Mouse (Mus musculus): ENCODE data around the gene Slc25a21. TPM values are rescaled to one million over a fixed set of nuclear protein-coding genes. Genes with fewer than 3 reads are reported as not detected.

Gene Slc25a21
- polyA plus RNA-seq, 1 experiment: 0.62 TPM

- H3K27me3 ChIP-seq (ENCODE audit: control insufficient read depth, insufficient read depth, low read length): no peaks in the 10 kb centered on the region; the same call in 1 of the 2 replicates
- no peak overlapping the region for H3K4me3 ChIP-seq (replicated peaks; ENCODE audit: insufficient read depth, low read depth, low read length)
- DNase-seq: no peak
- no peak overlapping the region for H3K27ac ChIP-seq (ENCODE audit: insufficient read depth, low read length)
- TF ChIP-seq CTCF (IDR thresholded peaks at IDR 0.05; ENCODE audit: borderline replicate concordance, insufficient read depth, low read depth, low read length): no peak
- H3K4me1 ChIP-seq (ENCODE audit: control insufficient read depth, insufficient read depth, low read length): no peaks in the 10 kb centered on the region
- WGBS: 37% methylated on average over 11 of the region's 11 CpGs
These were observed 188.3 kb downstream of the Slc25a21 start for GRCm38 (mm10) chr12:57009010-57009409.

GRCm38 (mm10) chr12:56986049-56986448 lies 211.2 kb downstream of the Slc25a21 start:
- 7% methylated on average over 5 of the region's 5 CpGs for WGBS
- peak; percentile 18 to 22 for DNase-seq
- Histone ChIP-seq H3K4me1 (ENCODE audit: control insufficient read depth, insufficient read depth, low read length) (no peaks in the 10 kb centered on the region), H3K27me3 (ENCODE audit: control insufficient read depth, insufficient read depth, low read length) (no peaks in the 10 kb centered on the region), H3K4me3 (replicated peaks; ENCODE audit: insufficient read depth, low read depth, low read length) (no peak overlapping the region), H3K27ac (ENCODE audit: insufficient read depth, low read length) (no peak overlapping the region)
- TF ChIP-seq CTCF (IDR thresholded peaks at IDR 0.05; ENCODE audit: borderline replicate concordance, insufficient read depth, low read depth, low read length): peak; percentile 78; the same call in 1 of the 2 replicates
- no peak for TF ChIP-seq POLR2A (IDR thresholded peaks at IDR 0.05; ENCODE audit: borderline replicate concordance, insufficient read depth, low read length)

- TF ChIP-seq CTCF (IDR thresholded peaks at IDR 0.05; ENCODE audit: borderline replicate concordance, insufficient read depth, low read depth, low read length) (no peak), POLR2A (IDR thresholded peaks at IDR 0.05; ENCODE audit: borderline replicate concordance, insufficient read depth, low read length) (no peak)
- H3K27ac ChIP-seq (ENCODE audit: insufficient read depth, low read length): no peak overlapping the region
- H3K4me3 ChIP-seq (replicated peaks; ENCODE audit: insufficient read depth, low read depth, low read length): no peak overlapping the region
- no peaks in the 10 kb centered on the region for H3K4me1 ChIP-seq (ENCODE audit: control insufficient read depth, insufficient read depth, low read length)
- WGBS: 70% methylated on average over 13 of the region's 18 CpGs
- H3K27me3 ChIP-seq (ENCODE audit: control insufficient read depth, insufficient read depth, low read length): no peaks in the 10 kb centered on the region
- no peak for DNase-seq
These were observed 215.1 kb downstream of the Slc25a21 start for GRCm38 (mm10) chr12:56982066-56982626.

- TF ChIP-seq CTCF (IDR thresholded peaks at IDR 0.05; ENCODE audit: borderline replicate concordance, insufficient read depth, low read depth, low read length) (no peak), POLR2A (IDR thresholded peaks at IDR 0.05; ENCODE audit: borderline replicate concordance, insufficient read depth, low read length) (no peak)
- 89% methylated on average over 6 of the region's 6 CpGs for WGBS
- H3K4me1 ChIP-seq (ENCODE audit: control insufficient read depth, insufficient read depth, low read length): no peaks in the 10 kb centered on the region
- DNase-seq: no peak
- no peak overlapping the region for H3K4me3 ChIP-seq (replicated peaks; ENCODE audit: insufficient read depth, low read depth, low read length)
- no peaks in the 10 kb centered on the region for H3K27me3 ChIP-seq (ENCODE audit: control insufficient read depth, insufficient read depth, low read length)
- no peak overlapping the region for H3K27ac ChIP-seq (ENCODE audit: insufficient read depth, low read length)
These were observed 222.0 kb downstream of the Slc25a21 start for GRCm38 (mm10) chr12:56975256-56975655.

- no peak for DNase-seq
- WGBS: 71% methylated on average over 4 of the region's 4 CpGs
- no peak overlapping the region for H3K4me3 ChIP-seq (replicated peaks; ENCODE audit: insufficient read depth, low read depth, low read length)
- no peak overlapping the region for H3K27ac ChIP-seq (ENCODE audit: insufficient read depth, low read length)
- H3K27me3 ChIP-seq (ENCODE audit: control insufficient read depth, insufficient read depth, low read length): no peaks in the 10 kb centered on the region; the same call in 1 of the 2 replicates
- TF ChIP-seq CTCF (IDR thresholded peaks at IDR 0.05; ENCODE audit: borderline replicate concordance, insufficient read depth, low read depth, low read length) (no peak), POLR2A (IDR thresholded peaks at IDR 0.05; ENCODE audit: borderline replicate concordance, insufficient read depth, low read length) (no peak)
- H3K4me1 ChIP-seq (ENCODE audit: control insufficient read depth, insufficient read depth, low read length): no peaks in the 10 kb centered on the region
These were observed 234.0 kb downstream of the Slc25a21 start for GRCm38 (mm10) chr12:56963236-56963635.

- Histone ChIP-seq H3K27me3 (ENCODE audit: control insufficient read depth, insufficient read depth, low read length) (no peaks in the 10 kb centered on the region; the same call in 1 of the 2 replicates), H3K27ac (ENCODE audit: insufficient read depth, low read length) (no peak overlapping the region), H3K4me1 (ENCODE audit: control insufficient read depth, insufficient read depth, low read length) (no peaks in the 10 kb centered on the region), H3K4me3 (replicated peaks; ENCODE audit: insufficient read depth, low read depth, low read length) (no peak overlapping the region)
- 26% methylated on average over 9 of the region's 9 CpGs for WGBS
- DNase-seq: no peak
- no peak for TF ChIP-seq CTCF (IDR thresholded peaks at IDR 0.05; ENCODE audit: borderline replicate concordance, insufficient read depth, low read depth, low read length)
- no peak for TF ChIP-seq POLR2A (IDR thresholded peaks at IDR 0.05; ENCODE audit: borderline replicate concordance, insufficient read depth, low read length)
These were observed 237.8 kb downstream of the Slc25a21 start for GRCm38 (mm10) chr12:56959230-56960051.

GRCm38 (mm10) chr12:56958244-56958643 lies 239.0 kb downstream of the Slc25a21 start:
- no peak for DNase-seq
- 32% methylated on average over 11 of the region's 11 CpGs for WGBS
- H3K4me3 ChIP-seq (replicated peaks; ENCODE audit: insufficient read depth, low read depth, low read length): no peak overlapping the region
- H3K4me1 ChIP-seq (ENCODE audit: control insufficient read depth, insufficient read depth, low read length): no peaks in the 10 kb centered on the region
- TF ChIP-seq POLR2A (IDR thresholded peaks at IDR 0.05; ENCODE audit: borderline replicate concordance, insufficient read depth, low read length) (no peak), CTCF (IDR thresholded peaks at IDR 0.05; ENCODE audit: borderline replicate concordance, insufficient read depth, low read depth, low read length) (no peak)
- no peak overlapping the region for H3K27ac ChIP-seq (ENCODE audit: insufficient read depth, low read length)
- H3K27me3 ChIP-seq (ENCODE audit: control insufficient read depth, insufficient read depth, low read length): no peaks in the 10 kb centered on the region; the same call in 1 of the 2 replicates
